Mouse (Mus musculus) liver, embryonic 12.5 days (tissue): ENCODE data around the gene Aass. TPM values are rescaled to one million over a fixed set of nuclear protein-coding genes. Genes with fewer than 3 reads are reported as not detected.
"Not testable (repeated sequence)": the region's sequence is repeated elsewhere in the genome, so short reads cannot be mapped to it uniquely, and the experiment has no call there.

Experiments used
- ATAC-seq: fragments of 200-750 bp; cut with Nextera tagmentation; 2 replicates; pipeline ENCODE4 v1.8.0; 2017; ENCODE audit warnings: moderate number of reproducible peaks, mild to moderate bottlenecking, moderate library complexity
- H3K27ac ChIP-seq: fragments of 300-500 bp; sonication (generic); 2 replicates; pipeline ENCODE4 v1.5.1; 2016; ENCODE audit warnings: mild to moderate bottlenecking
- H3K27me3 ChIP-seq: fragments of 300-500 bp; sonication (generic); replicated peaks from 2 replicates; pipeline ENCODE4 v1.6.1; 2016; ENCODE audit warnings: mild to moderate bottlenecking, moderate library complexity
- H3K36me3 ChIP-seq: fragments of 300-500 bp; sonication (generic); 2 replicates; pipeline ENCODE4 v1.6.1; 2016; ENCODE audit warnings: mild to moderate bottlenecking, moderate library complexity
- H3K4me1 ChIP-seq: fragments of 300-500 bp; sonication (generic); 2 replicates; pipeline ENCODE4 v1.6.1; 2016
- H3K4me2 ChIP-seq: fragments of 300-500 bp; sonication (generic); 2 replicates; pipeline ENCODE4 v1.6.1; 2016; ENCODE audit warnings: mild to moderate bottlenecking, moderate library complexity
- H3K4me3 ChIP-seq: fragments of 300-500 bp; sonication (generic); 2 replicates; pipeline ENCODE4 v1.5.1; 2016; ENCODE audit warnings: mild to moderate bottlenecking, moderate library complexity
- H3K9ac ChIP-seq: fragments of 300-500 bp; sonication (generic); 2 replicates; pipeline ENCODE4 v1.6.1; 2016; ENCODE audit warnings: mild to moderate bottlenecking, moderate library complexity
- H3K9me3 ChIP-seq: fragments of 300-500 bp; sonication (generic); replicated peaks from 2 replicates; pipeline ENCODE4 v1.6.1; 2016; ENCODE audit warnings: mild to moderate bottlenecking, moderate library complexity
- WGBS: fragments of 180-500 bp; shearing (Covaris S2); methylation state at CpG from one replicate; pipeline ENCODE4 v1.1.7; 2016; ENCODE audit not compliant: insufficient replicate concordance; 5-methylcytosine and 5-hydroxymethylcytosine counted together
- polyA plus RNA-seq: library from polyadenylated mRNA; unstranded; fragments of >200 nt; fragmentation: Nextera tagmentation; extraction: Ambion mirVana; gene quantifications from 2 replicates; pipeline ENCODE4 v1.2.1, GENCODE M21; 2016

Aass gene
- polyA plus RNA-seq, 1 experiment from 2014 or later, result 24.1 TPM

DNA sequence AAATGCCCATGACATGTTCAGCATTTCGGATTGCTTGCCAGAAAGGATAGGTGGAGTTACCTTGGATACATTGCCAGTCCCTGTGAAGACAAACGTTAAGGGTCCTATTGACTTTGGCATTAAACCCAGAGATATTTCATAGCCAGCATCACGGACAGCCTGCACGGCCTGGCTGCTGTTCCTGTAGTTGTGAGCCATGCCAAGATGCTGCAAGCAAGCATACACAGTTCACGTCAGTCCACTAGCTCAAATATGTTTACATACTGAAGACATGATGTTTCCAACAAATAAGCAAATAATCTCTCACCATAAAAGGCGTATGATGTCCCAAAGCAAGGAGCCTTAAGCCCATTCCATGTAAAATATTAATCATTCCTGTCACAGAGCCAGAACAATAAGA, 18.0 kb downstream of the Aass start:
- 68% methylated on average over 6 of the region's 6 CpGs for WGBS
- Histone ChIP-seq H3K9ac (no peak overlapping the region), H3K36me3 (no peaks in the 10 kb centered on the region), H3K9me3 (no peaks in the 10 kb centered on the region), H3K4me2 (no peak overlapping the region), H3K27ac (no peak overlapping the region), H3K4me1 (no peaks in the 10 kb centered on the region), H3K27me3 (no peaks in the 10 kb centered on the region), H3K4me3 (no peak overlapping the region)
- ATAC-seq, result no peak

DNA sequence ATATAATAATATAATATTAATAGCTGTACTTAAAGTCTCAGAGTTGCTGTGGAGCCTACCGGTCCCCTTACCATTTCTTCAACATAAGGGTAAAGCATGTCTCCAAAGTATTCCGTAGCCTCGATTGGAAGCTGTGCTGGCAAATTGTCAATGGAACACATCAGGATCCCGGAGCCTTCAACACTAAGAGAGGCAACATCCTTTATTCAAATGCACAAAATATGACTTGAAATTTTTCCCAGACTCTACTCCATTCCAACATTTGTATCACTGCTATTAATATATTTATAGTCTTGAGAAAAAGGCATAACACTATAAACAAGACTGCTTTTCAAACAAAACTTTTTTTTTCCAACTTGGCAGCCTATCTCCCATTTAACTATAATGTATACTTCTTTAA, 25.7 kb downstream of the Aass start:
- no peaks in the 10 kb centered on the region for H3K4me1 ChIP-seq
- WGBS, result 74% methylated on average over 4 of the region's 4 CpGs

GRCm38 (mm10) chr6:23106373-23106772, 26.4 kb downstream of the Aass start:
- 0 out of 2 replicates have a peak, but pooled peaks cover 5% of the 10 kb centered on the region for H3K36me3 ChIP-seq
- H3K9me3 ChIP-seq, result no peaks in the 10 kb centered on the region
- H3K4me3 ChIP-seq, result no peak overlapping the region
- H3K9ac ChIP-seq, result no peak overlapping the region
- H3K4me2 ChIP-seq, result no peak overlapping the region
- H3K4me1 ChIP-seq, result no peaks in the 10 kb centered on the region
- H3K27ac ChIP-seq, result no peak overlapping the region
- ATAC-seq, result no peak
- 46% methylated on average over 4 of the region's 4 CpGs for WGBS
- no peaks in the 10 kb centered on the region for H3K27me3 ChIP-seq

More for the DNA sequence above, 25.7 kb downstream of the Aass start:
- Histone ChIP-seq H3K9me3 (no peaks in the 10 kb centered on the region), H3K4me2 (no peak overlapping the region), H3K4me3 (no peak overlapping the region), H3K27me3 (no peaks in the 10 kb centered on the region), H3K27ac (no peak overlapping the region), H3K36me3 (0 out of 2 replicates have a peak, but pooled peaks cover 5% of the 10 kb centered on the region), H3K9ac (no peak overlapping the region)
- no peak for ATAC-seq

DNA sequence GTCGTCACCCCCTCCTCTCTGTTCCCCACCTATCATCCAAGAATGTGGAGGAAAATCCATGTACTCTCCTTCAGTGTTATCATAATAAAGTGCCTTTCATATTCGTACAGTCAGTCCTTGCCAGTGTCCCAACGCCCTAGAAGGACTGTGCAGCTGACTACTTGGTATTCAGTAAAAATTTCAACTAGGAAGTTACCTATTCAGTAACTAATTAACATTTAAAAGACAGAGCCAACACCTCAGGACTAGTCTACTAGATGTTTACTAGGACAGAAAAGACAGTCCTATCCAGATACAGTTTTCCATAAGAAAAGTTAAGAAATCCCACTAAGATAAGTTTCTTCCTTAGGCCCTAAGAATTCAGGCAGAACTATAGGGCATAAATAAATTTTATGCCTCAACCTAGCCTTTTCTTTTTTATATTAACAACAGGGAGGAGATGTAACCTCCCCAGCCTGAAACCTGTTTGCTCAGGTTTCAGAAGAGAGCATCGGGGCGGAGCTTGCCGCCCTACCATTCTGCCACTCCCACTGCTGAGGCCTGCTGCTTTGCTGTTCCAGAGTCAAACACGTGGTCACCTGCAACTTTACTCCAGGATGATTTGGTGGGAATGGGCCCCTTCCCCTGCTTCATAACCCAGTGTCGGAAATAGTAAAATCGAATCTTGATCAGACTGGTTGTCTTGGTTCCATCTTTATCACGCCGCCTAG, 42.3 kb downstream of the Aass start:
- H3K9me3 ChIP-seq, ATAC-seq, H3K27ac ChIP-seq, H3K4me3 ChIP-seq, H3K9ac ChIP-seq, H3K4me1 ChIP-seq, H3K4me2 ChIP-seq, H3K36me3 ChIP-seq, H3K27me3 ChIP-seq: not testable (repeated sequence)
- WGBS, result 75% methylated on average over 11 of the region's 11 CpGs

- not testable (repeated sequence) for H3K27ac ChIP-seq, H3K4me2 ChIP-seq, H3K4me1 ChIP-seq, H3K9ac ChIP-seq, ATAC-seq, H3K4me3 ChIP-seq, H3K27me3 ChIP-seq, H3K36me3 ChIP-seq, H3K9me3 ChIP-seq
- WGBS, result 62% methylated on average over 4 of the region's 4 CpGs
Measured at GRCm38 (mm10) chr6:23089292-23089691, 43.5 kb downstream of the Aass start.

DNA sequence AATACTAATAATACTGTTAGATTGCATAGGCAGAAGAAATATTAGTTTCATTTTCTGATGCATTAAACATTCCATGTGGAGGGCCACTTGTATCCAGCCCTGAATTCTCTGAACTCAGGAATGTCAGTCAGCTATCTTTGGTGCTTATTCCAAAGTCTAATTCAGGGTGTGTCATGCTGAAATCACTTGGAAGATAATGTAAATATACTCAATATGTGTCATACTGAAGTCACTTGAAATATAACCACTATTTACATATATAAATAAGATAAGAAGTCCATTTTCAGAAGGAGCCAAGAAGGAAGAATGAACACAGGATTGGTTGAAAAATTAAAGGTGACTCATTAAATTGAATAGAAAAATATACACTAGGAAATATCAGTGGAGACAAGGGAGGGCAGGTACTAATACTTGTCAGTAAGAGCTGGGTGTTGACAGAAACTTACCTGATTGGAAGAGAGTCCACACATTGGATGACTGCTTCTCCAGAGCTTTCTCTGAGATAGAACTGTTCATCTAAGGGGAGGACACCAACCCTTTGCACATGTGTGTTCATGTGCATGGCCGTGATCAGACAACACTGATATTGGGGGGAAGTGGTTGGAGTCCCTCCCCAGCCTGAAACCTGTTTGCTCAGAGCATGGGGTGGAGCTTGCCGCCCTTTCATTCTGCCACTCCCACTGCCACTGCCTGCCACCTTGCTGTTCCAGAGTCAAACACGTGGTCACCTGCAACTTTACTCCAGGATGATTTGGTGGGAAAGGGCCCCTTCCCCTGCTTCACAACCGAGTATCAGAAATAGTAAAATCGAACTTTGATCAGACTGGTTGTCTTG, 48.0 kb downstream of the Aass start:
- no peak for ATAC-seq

GRCm38 (mm10) chr6:23079991-23080680, 52.6 kb downstream of the Aass start:
- no peak overlapping the region for H3K4me3 ChIP-seq
- H3K4me2 ChIP-seq, result no peak overlapping the region
- no peak for ATAC-seq
- H3K27me3 ChIP-seq, result no peaks in the 10 kb centered on the region
- H3K4me1 ChIP-seq, result no peaks in the 10 kb centered on the region
- H3K9me3 ChIP-seq, result no peaks in the 10 kb centered on the region
- no peak overlapping the region for H3K27ac ChIP-seq
- 56% methylated on average over 3 of the region's 3 CpGs for WGBS
- no peak overlapping the region for H3K9ac ChIP-seq
- no peaks in the 10 kb centered on the region; the same call in 1 of the 2 replicates for H3K36me3 ChIP-seq

More for the DNA sequence above, 48.0 kb downstream of the Aass start:
- Histone ChIP-seq H3K9ac (no peak overlapping the region), H3K36me3 (no peaks in the 10 kb centered on the region), H3K4me3 (no peak overlapping the region), H3K9me3 (no peaks in the 10 kb centered on the region), H3K27ac (no peak overlapping the region), H3K4me2 (no peak overlapping the region), H3K27me3 (no peaks in the 10 kb centered on the region), H3K4me1 (no peaks in the 10 kb centered on the region)
- whole genome bisulfite sequencing, result 58% methylated on average over 5 of the region's 5 CpGs

DNA sequence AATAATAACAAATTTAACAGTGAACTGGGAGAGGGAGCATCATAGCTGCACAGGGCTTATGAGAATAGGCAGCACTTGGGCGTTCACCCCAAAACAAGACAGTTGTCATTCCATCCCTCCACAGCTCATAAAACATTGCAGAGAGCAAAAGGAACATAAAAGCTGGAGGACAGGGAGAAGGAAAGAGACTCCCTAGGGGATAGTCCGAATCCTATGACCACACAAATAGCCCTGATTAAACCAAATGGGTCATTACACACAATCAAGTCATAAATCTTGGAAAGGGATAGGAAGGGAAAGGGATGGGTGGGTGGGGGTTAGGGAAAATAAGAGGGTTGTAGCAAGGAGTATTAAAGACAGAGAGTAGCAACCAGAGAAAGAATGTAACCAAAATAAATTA, 54.5 kb downstream of the Aass start:
- Histone ChIP-seq H3K4me2 (no peak overlapping the region), H3K4me3 (no peak overlapping the region), H3K27ac (no peak overlapping the region), H3K9ac (no peak overlapping the region), H3K9me3 (no peaks in the 10 kb centered on the region), H3K4me1 (no peaks in the 10 kb centered on the region), H3K27me3 (no peaks in the 10 kb centered on the region), H3K36me3 (peaks cover 3% of the 10 kb centered on the region; the same call in 1 of the 2 replicates)
- no peak for ATAC-seq
- 46% methylated on average over 2 of the region's 2 CpGs for WGBS

DNA sequence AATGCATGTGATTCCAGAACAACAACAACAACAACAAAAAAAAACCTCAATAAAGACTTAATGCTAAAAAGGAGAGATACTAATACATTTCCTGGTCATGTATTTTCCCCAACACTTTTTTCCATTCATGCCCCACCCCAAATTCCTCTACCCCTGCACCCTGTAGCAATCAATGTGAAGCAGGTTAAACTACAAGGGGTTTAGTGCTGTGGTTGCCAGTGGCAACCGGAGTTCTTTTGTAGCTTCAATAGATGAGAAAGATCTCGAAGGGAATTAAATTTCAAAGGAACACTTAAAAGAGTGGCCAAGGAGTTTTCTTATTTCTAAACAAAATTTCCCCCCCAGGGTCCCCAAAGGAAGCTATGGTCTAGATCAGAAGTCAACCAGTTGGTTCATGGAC, 56.7 kb downstream of the Aass start:
- no peak overlapping the region for H3K4me3 ChIP-seq
- H3K27me3 ChIP-seq, result no peaks in the 10 kb centered on the region
- no peak for ATAC-seq
- no peak overlapping the region for H3K4me2 ChIP-seq
- WGBS, result 59% methylated on average over 2 of the region's 2 CpGs
- no peaks in the 10 kb centered on the region for H3K4me1 ChIP-seq
- H3K9me3 ChIP-seq, result no peaks in the 10 kb centered on the region
- no peak overlapping the region for H3K27ac ChIP-seq
- H3K36me3 ChIP-seq, result peaks cover 3% of the 10 kb centered on the region; the same call in 1 of the 2 replicates
- H3K9ac ChIP-seq, result no peak overlapping the region

DNA sequence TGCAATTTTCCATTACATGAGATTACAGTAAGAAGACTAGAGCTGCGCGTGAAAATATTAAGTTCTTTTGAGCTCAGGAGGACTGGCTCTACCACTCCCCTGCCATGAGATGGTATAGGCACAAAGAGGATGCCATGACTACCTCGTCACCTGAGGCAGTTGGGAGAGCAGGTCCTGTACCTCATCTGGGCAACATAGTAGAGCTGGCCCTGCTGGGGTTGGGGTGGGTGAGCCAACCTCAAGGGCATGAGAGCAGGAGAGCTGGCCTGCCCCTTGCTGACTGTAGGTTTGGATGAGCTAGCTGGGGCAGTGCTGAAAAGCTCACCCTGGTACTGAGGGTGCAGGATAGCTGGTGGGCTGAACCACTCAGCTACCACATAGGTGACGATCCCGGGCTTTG, 77.1 kb downstream of the Aass start:
- Histone ChIP-seq H3K27me3 (no peaks in the 10 kb centered on the region), H3K4me1 (no peaks in the 10 kb centered on the region), H3K4me3 (no peak overlapping the region), H3K9ac (no peak overlapping the region), H3K27ac (no peak overlapping the region), H3K4me2 (no peak overlapping the region), H3K9me3 (0 out of 2 replicates have a peak, but pooled peaks cover 5% of the 10 kb centered on the region), H3K36me3 (no peaks in the 10 kb centered on the region)
- ATAC-seq, result no peak
- 80% methylated on average over 5 of the region's 5 CpGs for WGBS

DNA sequence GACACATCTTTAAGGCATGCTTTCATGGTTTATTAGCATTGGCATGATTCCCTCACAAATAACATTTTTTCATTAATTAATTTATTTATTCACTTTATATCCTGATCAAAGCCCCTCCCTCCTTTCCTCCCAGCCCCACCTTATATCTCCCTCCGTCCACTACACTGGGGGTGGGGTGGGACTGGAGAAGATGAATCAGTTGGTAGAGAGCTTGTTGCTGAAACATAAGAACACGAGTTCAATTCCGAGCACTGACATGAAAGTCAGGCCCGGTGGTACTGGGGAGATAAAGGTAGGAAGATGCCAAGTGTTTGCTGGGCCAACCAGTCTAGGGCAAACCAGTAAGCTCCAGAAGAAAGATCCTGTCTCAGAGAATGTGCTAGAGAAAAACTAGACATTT, 84.0 kb downstream of the Aass start:
- Histone ChIP-seq H3K4me3 (no peak overlapping the region), H3K27ac (no peak overlapping the region), H3K27me3 (no peaks in the 10 kb centered on the region), H3K9ac (no peak overlapping the region), H3K9me3 (0 out of 2 replicates have a peak, but pooled peaks cover 5% of the 10 kb centered on the region), H3K36me3 (no peaks in the 10 kb centered on the region), H3K4me1 (no peaks in the 10 kb centered on the region), H3K4me2 (no peak overlapping the region)
- 55% methylated on average over 4 of the region's 4 CpGs for WGBS
- no peak for ATAC-seq

GRCm38 (mm10) chr6:23028251-23028650, 104.5 kb downstream of the Aass start:
- Histone ChIP-seq H3K4me1 (no peaks in the 10 kb centered on the region), H3K9ac (no peak overlapping the region), H3K27ac (no peak overlapping the region), H3K27me3 (no peaks in the 10 kb centered on the region), H3K36me3 (no peaks in the 10 kb centered on the region), H3K4me2 (no peak overlapping the region), H3K9me3 (no peaks in the 10 kb centered on the region), H3K4me3 (no peak overlapping the region)
- WGBS, result 68% methylated on average over 1 of the region's 1 CpGs
- ATAC-seq, result no peak
